Mouse (Mus musculus): Measurements from ENCODE around the gene AW011738. TPM values are rescaled to one million over a fixed set of nuclear protein-coding genes. Genes with fewer than 3 reads are reported as not detected.
A peak's percentile ranks its signal among the peaks of the same experiment; 100 is the strongest.

Gene AW011738
- polyA plus RNA-seq (2015; fragmentation: Nextera tagmentation; extraction: Ambion mirVana), result 2.9 and 3.4 TPM in 2 replicates

DNA sequence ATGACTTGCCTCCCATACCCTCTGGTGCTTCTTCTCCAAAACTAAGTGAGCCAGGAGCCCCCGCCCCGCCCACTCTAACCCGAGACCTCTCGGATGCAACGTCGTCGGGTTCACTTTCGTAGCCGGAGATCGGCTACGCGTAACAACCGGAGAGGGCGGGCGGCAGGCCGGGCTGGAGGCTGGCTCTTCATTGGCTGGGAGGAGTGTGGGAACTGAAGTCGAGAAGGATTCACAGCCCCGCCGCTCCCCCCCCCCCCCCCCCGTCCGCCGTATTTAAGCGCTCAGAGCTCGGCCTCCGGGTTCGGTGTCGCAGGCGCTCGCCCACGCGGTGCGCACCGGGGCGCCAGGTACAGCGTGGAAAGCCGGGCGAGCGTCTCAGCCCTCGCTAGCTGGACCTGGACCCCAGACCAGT lies at the start of gene AW011738:
TSS of gene AW011738 (plus strand) at position 304 of the 412 bp plus-strand sequence.
- H3K9me3 ChIP-seq (ENCODE audit: control insufficient read depth, low read length), result no peaks in the 10 kb centered on the region
- H3K36me3 ChIP-seq (ENCODE audit: control insufficient read depth, insufficient read depth, low read length), result no peaks in the 10 kb centered on the region
- peak within 1 kb of the TSS; percentile 65 for H3K9ac ChIP-seq (ENCODE audit: low read length)
- WGBS, result 0% methylated on average over 33 of the region's 39 CpGs
- peak within 1 kb of the TSS; percentile 96 for H3K4me2 ChIP-seq (ENCODE audit: low read depth, low read length)
- H3K4me3 ChIP-seq (ENCODE audit: low read length), result peak within 1 kb of the TSS; percentile 69
- peak within 1 kb of the TSS; percentile 38 for H3K27ac ChIP-seq (ENCODE audit: low read length)
- peaks cover 15% of the 10 kb centered on the region; the same call in 1 of the 2 replicates for H3K27me3 ChIP-seq (ENCODE audit: control insufficient read depth, insufficient read depth, low read depth, low read length)
- peak; percentile 82 for ATAC-seq (ENCODE audit: low read depth)
- H3K4me1 ChIP-seq (replicated peaks; ENCODE audit: control insufficient read depth, insufficient read depth, low read length), result peaks cover 14% of the 10 kb centered on the region

DNA sequence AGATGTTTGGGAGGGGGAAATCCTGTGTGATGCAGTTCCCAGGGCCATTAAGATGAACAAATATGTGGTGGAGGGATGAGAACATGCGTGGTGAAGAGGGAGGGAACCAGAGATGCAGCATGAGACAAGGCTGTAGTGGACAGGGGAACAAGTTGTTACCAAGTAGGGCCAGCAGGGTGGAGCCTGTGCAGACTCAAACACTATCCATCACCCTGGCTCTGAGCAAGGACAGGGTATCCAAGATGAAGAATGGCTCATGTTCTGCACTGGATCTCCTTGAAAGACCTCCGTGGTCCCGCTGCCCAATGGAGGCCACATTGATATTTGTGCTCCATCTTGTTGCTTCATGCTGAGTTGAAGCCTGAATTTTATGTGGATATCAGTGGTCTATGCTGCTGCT lies 48.3 kb upstream of the AW011738 start:
- Histone ChIP-seq H3K4me2 (ENCODE audit: low read depth, low read length) (no peak overlapping the region), H3K4me1 (replicated peaks; ENCODE audit: control insufficient read depth, insufficient read depth, low read length) (no peaks in the 10 kb centered on the region), H3K36me3 (ENCODE audit: control insufficient read depth, insufficient read depth, low read length) (no peaks in the 10 kb centered on the region), H3K9ac (ENCODE audit: low read length) (no peak overlapping the region), H3K27ac (ENCODE audit: low read length) (no peak overlapping the region), H3K9me3 (ENCODE audit: control insufficient read depth, low read length) (peaks cover 7% of the 10 kb centered on the region), H3K4me3 (ENCODE audit: low read length) (no peak overlapping the region), H3K27me3 (ENCODE audit: control insufficient read depth, insufficient read depth, low read depth, low read length) (no peaks in the 10 kb centered on the region)
- no peak for ATAC-seq (ENCODE audit: low read depth)
- 87% methylated on average over 3 of the region's 3 CpGs for WGBS

DNA sequence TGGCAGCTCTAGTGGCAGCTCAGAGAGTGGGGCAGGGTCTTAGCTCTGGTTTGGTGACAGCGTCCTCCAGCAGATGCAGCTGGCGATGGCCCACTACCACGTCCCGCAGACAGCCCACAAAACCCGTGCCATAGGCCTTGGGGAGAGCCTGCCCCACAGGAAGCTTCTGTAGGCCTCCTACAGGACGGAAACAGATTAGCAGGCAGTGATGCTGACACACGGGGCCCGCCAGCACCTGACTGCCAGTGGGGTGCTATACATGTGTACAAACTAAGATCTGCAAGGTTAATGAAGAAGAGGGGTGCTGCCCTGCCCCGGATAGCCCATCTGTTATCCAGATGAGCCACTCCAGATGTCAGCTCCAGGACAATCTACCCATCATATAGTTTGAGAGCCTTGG lies 36.6 kb upstream of the AW011738 start:
- Histone ChIP-seq H3K9me3 (ENCODE audit: control insufficient read depth, low read length) (peaks cover 6% of the 10 kb centered on the region), H3K4me1 (replicated peaks; ENCODE audit: control insufficient read depth, insufficient read depth, low read length) (no peaks in the 10 kb centered on the region), H3K9ac (ENCODE audit: low read length) (no peak overlapping the region), H3K36me3 (ENCODE audit: control insufficient read depth, insufficient read depth, low read length) (peaks cover 45% of the 10 kb centered on the region), H3K4me2 (ENCODE audit: low read depth, low read length) (no peak overlapping the region), H3K27me3 (ENCODE audit: control insufficient read depth, insufficient read depth, low read depth, low read length) (no peaks in the 10 kb centered on the region), H3K27ac (ENCODE audit: low read length) (no peak overlapping the region), H3K4me3 (ENCODE audit: low read length) (no peak overlapping the region)
- 89% methylated on average over 9 of the region's 9 CpGs for WGBS
- no peak for ATAC-seq (ENCODE audit: low read depth)

- Histone ChIP-seq H3K27me3 (ENCODE audit: control insufficient read depth, insufficient read depth, low read depth, low read length) (no peaks in the 10 kb centered on the region), H3K9ac (ENCODE audit: low read length) (no peak overlapping the region), H3K4me2 (ENCODE audit: low read depth, low read length) (no peak overlapping the region), H3K27ac (ENCODE audit: low read length) (no peak overlapping the region), H3K4me3 (ENCODE audit: low read length) (no peak overlapping the region), H3K36me3 (ENCODE audit: control insufficient read depth, insufficient read depth, low read length) (peaks cover 53% of the 10 kb centered on the region), H3K4me1 (replicated peaks; ENCODE audit: control insufficient read depth, insufficient read depth, low read length) (no peaks in the 10 kb centered on the region), H3K9me3 (ENCODE audit: control insufficient read depth, low read length) (no peaks in the 10 kb centered on the region)
- no peak for ATAC-seq (ENCODE audit: low read depth)
- 90% methylated on average over 8 of the region's 8 CpGs for WGBS
These were observed 34.5 kb upstream of the AW011738 start for GRCm38 (mm10) chr4:156168611-156169010.

DNA sequence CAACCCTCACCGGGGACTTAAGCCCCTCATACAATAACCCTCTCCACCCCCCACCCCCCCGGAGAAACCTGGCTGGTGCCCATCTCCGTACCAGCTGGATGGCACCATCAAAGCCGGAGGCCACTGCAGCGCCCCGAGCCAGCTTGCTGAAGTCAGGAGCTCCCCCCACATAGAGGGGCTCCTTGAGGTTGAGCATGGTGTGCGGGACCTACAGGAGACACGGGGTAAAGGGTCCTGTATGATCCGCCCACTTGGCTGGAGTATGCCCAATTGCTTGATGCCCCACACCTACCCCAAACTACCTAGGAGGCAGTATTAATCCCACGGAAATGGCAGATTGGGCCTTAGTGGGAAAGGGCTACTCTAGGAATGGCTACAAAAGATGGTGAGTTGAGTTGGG lies 34.0 kb upstream of the AW011738 start:
- Histone ChIP-seq H3K4me2 (ENCODE audit: low read depth, low read length) (no peak overlapping the region), H3K27ac (ENCODE audit: low read length) (no peak overlapping the region), H3K4me3 (ENCODE audit: low read length) (no peak overlapping the region), H3K9ac (ENCODE audit: low read length) (no peak overlapping the region), H3K9me3 (ENCODE audit: control insufficient read depth, low read length) (no peaks in the 10 kb centered on the region), H3K27me3 (ENCODE audit: control insufficient read depth, insufficient read depth, low read depth, low read length) (no peaks in the 10 kb centered on the region), H3K4me1 (replicated peaks; ENCODE audit: control insufficient read depth, insufficient read depth, low read length) (no peaks in the 10 kb centered on the region), H3K36me3 (ENCODE audit: control insufficient read depth, insufficient read depth, low read length) (peaks cover 56% of the 10 kb centered on the region)
- ATAC-seq (ENCODE audit: low read depth), result no peak
- 92% methylated on average over 10 of the region's 10 CpGs for WGBS

GRCm38 (mm10) chr4:156171828-156172227 lies 31.3 kb upstream of the AW011738 start:
- ATAC-seq (ENCODE audit: low read depth), result no peak
- peaks cover 71% of the 10 kb centered on the region for H3K36me3 ChIP-seq (ENCODE audit: control insufficient read depth, insufficient read depth, low read length)
- no peaks in the 10 kb centered on the region for H3K9me3 ChIP-seq (ENCODE audit: control insufficient read depth, low read length)
- no peak overlapping the region for H3K4me2 ChIP-seq (ENCODE audit: low read depth, low read length)
- 95% methylated on average over 11 of the region's 11 CpGs for WGBS
- H3K9ac ChIP-seq (ENCODE audit: low read length), result no peak overlapping the region
- no peak overlapping the region for H3K27ac ChIP-seq (ENCODE audit: low read length)
- no peak overlapping the region for H3K4me3 ChIP-seq (ENCODE audit: low read length)
- H3K27me3 ChIP-seq (ENCODE audit: control insufficient read depth, insufficient read depth, low read depth, low read length), result no peaks in the 10 kb centered on the region
- no peaks in the 10 kb centered on the region for H3K4me1 ChIP-seq (replicated peaks; ENCODE audit: control insufficient read depth, insufficient read depth, low read length)

- ATAC-seq (ENCODE audit: low read depth), result no peak
- Histone ChIP-seq H3K4me2 (ENCODE audit: low read depth, low read length) (no peak overlapping the region), H3K4me1 (replicated peaks; ENCODE audit: control insufficient read depth, insufficient read depth, low read length) (no peaks in the 10 kb centered on the region), H3K27ac (ENCODE audit: low read length) (no peak overlapping the region), H3K4me3 (ENCODE audit: low read length) (no peak overlapping the region), H3K36me3 (ENCODE audit: control insufficient read depth, insufficient read depth, low read length) (peaks cover 56% of the 10 kb centered on the region), H3K27me3 (ENCODE audit: control insufficient read depth, insufficient read depth, low read depth, low read length) (no peaks in the 10 kb centered on the region), H3K9me3 (ENCODE audit: control insufficient read depth, low read length) (no peaks in the 10 kb centered on the region), H3K9ac (ENCODE audit: low read length) (no peak overlapping the region)
- 88% methylated on average over 9 of the region's 9 CpGs for WGBS
These were observed 25.5 kb upstream of the AW011738 start for GRCm38 (mm10) chr4:156177630-156178029.

GRCm38 (mm10) chr4:156183747-156184146 lies 19.4 kb upstream of the AW011738 start:
- Histone ChIP-seq H3K36me3 (ENCODE audit: control insufficient read depth, insufficient read depth, low read length) (peaks cover 7% of the 10 kb centered on the region), H3K4me2 (ENCODE audit: low read depth, low read length) (no peak overlapping the region), H3K27ac (ENCODE audit: low read length) (no peak overlapping the region), H3K4me3 (ENCODE audit: low read length) (no peak overlapping the region), H3K9me3 (ENCODE audit: control insufficient read depth, low read length) (no peaks in the 10 kb centered on the region), H3K4me1 (replicated peaks; ENCODE audit: control insufficient read depth, insufficient read depth, low read length) (peaks cover 14% of the 10 kb centered on the region), H3K27me3 (ENCODE audit: control insufficient read depth, insufficient read depth, low read depth, low read length) (no peaks in the 10 kb centered on the region), H3K9ac (ENCODE audit: low read length) (no peak overlapping the region)
- 86% methylated on average over 5 of the region's 5 CpGs for WGBS
- ATAC-seq (ENCODE audit: low read depth), result no peak

DNA sequence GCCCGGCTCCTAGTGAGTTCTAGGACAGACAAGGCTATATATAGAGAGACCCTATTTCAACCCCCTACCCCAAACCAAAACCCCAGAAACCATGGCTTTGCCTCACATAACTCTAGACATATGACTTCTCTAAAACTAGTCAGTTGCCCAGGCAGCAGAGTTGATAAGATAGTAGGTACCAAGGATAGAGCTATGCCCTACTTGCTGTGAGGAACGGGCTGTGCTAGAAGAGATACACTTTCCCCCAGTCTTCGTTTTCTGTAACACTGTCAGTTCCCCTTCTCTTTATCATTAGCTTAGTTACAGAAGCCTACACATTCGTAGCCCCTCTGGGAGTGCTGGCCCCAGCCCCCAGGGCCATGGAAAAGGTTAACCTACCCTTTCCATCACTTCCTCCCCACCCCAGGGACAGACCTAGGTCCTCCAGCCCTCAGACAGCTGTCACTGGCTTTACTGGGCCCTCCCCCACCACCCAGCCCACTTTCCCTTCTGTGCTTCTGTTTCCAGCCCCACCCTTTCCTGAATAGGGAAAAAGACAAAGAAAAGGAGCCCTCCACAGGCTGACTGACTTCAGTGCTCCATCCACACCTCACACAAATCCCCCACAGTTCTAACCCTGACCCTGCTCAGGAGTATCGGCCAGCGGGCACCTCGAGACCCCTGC lies 18.7 kb upstream of the AW011738 start:
- Histone ChIP-seq H3K4me3 (ENCODE audit: low read length) (no peak overlapping the region), H3K9me3 (ENCODE audit: control insufficient read depth, low read length) (no peaks in the 10 kb centered on the region), H3K9ac (ENCODE audit: low read length) (no peak overlapping the region), H3K27ac (ENCODE audit: low read length) (no peak overlapping the region), H3K36me3 (ENCODE audit: control insufficient read depth, insufficient read depth, low read length) (peaks cover 6% of the 10 kb centered on the region), H3K27me3 (ENCODE audit: control insufficient read depth, insufficient read depth, low read depth, low read length) (no peaks in the 10 kb centered on the region), H3K4me1 (replicated peaks; ENCODE audit: control insufficient read depth, insufficient read depth, low read length) (peaks cover 21% of the 10 kb centered on the region), H3K4me2 (ENCODE audit: low read depth, low read length) (no peak overlapping the region)
- 78% methylated on average over 7 of the region's 7 CpGs for WGBS
- no peak for ATAC-seq (ENCODE audit: low read depth)

All from lung, embryonic 16.5 days (tissue).